Mouse (Mus musculus) kidney, postnatal 0 days (tissue): ENCODE data around the gene Trim80. TPM values are rescaled to one million over a fixed set of nuclear protein-coding genes. Genes with fewer than 3 reads are reported as not detected.
"Not testable (repeated sequence)": the region's sequence is repeated elsewhere in the genome, so short reads cannot be mapped to it uniquely, and the experiment has no call there.

Experiments used
- ATAC-seq: fragments of 200-750 bp; cut with Nextera tagmentation; replicated peaks from 2 replicates; pipeline ENCODE4 v1.8.0; 2017; ENCODE audit warnings: low read depth, moderate number of reproducible peaks, moderate TSS enrichment, moderate library complexity; ENCODE audit not compliant: low FRiP score
- DNase-seq: peaks from one replicate; pipeline ENCODE4 v3.0.0-alpha.2; 2016; ENCODE audit warnings: low spot score
- H3K27ac ChIP-seq: fragments of 300-500 bp; sonication (generic); 2 replicates; pipeline ENCODE4 v1.5.1; 2014; ENCODE audit warnings: mild to moderate bottlenecking
- H3K27me3 ChIP-seq: fragments of 300-500 bp; sonication (generic); 2 replicates; pipeline ENCODE4 v1.6.1; 2014; ENCODE audit warnings: low read length, mixed read lengths; ENCODE audit not compliant: insufficient read depth
- H3K36me3 ChIP-seq: fragments of 300-500 bp; sonication (generic); 2 replicates; pipeline ENCODE4 v1.6.1; 2014; ENCODE audit warnings: low read length, mixed read lengths; ENCODE audit not compliant: insufficient read depth
- H3K4me1 ChIP-seq: fragments of 300-500 bp; sonication (generic); replicated peaks from 2 replicates; pipeline ENCODE4 v1.6.1; 2014; ENCODE audit warnings: antibody characterized with exemption, low read length, mixed read lengths; ENCODE audit not compliant: insufficient read depth
- H3K4me2 ChIP-seq: fragments of 300-500 bp; sonication (generic); 2 replicates; pipeline ENCODE4 v1.6.1; 2014; ENCODE audit warnings: mild to moderate bottlenecking, low read length, moderate library complexity, mixed read lengths
- H3K4me3 ChIP-seq: fragments of 300-500 bp; sonication (generic); replicated peaks from 2 replicates; pipeline ENCODE4 v1.5.1; 2014; ENCODE audit warnings: low read depth, low read length
- H3K9ac ChIP-seq: fragments of 300-500 bp; sonication (generic); 2 replicates; pipeline ENCODE4 v1.6.1; 2014; ENCODE audit warnings: low read depth, low read length
- H3K9me3 ChIP-seq: fragments of 300-500 bp; sonication (generic); replicated peaks from 2 replicates; pipeline ENCODE4 v1.6.1; 2016; ENCODE audit warnings: low read length, inconsistent platforms, mixed read lengths
- CTCF ChIP-seq: IDR thresholded peaks from 2 replicates; pipeline ENCODE4 v1.5.1; 2016; ENCODE audit warnings: antibody characterized with exemption, low read depth, mild to moderate bottlenecking, moderate library complexity
- WGBS: fragments of 180-500 bp; shearing (Covaris S2); extraction: QIAGEN DNeasy Blood & Tissue Kit; methylation state at CpG from one replicate; pipeline ENCODE4 v1.1.7; 2014; 5-methylcytosine and 5-hydroxymethylcytosine counted together
- microRNA-seq: library from miRNA; unstranded; fragments of <30 nt; microRNA quantifications from one replicate; pipeline ENCODE4, GENCODE M21; 2016
- polyA plus RNA-seq: library from polyadenylated mRNA; unstranded; fragments of >200 nt; fragmentation: Nextera tagmentation; extraction: Ambion mirVana; gene quantifications from 2 replicates; pipeline ENCODE4 v1.2.1, GENCODE M21; 2015

The Trim80 gene
- polyA plus RNA-seq, 1 experiment from 2014 or later = 0.49 TPM

- DNase-seq (no peak), ATAC-seq (no peak)
- WGBS = 30% methylated on average over 6 of the region's 6 CpGs
- Histone ChIP-seq H3K4me3 (peak overlapping the region; percentile 60; the same call in 1 of the 2 replicates), H3K4me1 (peaks cover 7% of the 10 kb centered on the region; the same call in 1 of the 2 replicates), H3K9ac (peak overlapping the region; percentile 56; the same call in 1 of the 2 replicates), H3K27me3 (no peaks in the 10 kb centered on the region), H3K27ac (no peak overlapping the region), H3K4me2 (peak overlapping the region; percentile 64), H3K36me3 (0 out of 2 replicates have a peak, but pooled peaks cover 8% of the 10 kb centered on the region), H3K9me3 (no peaks in the 10 kb centered on the region)
- TF ChIP-seq CTCF = no peak
These were observed 52.0 kb downstream of the Trim80 start for GRCm38 (mm10) chr11:115492387-115492786.

GRCm38 (mm10) chr11:115496559-115496958 lies 56.2 kb downstream of the Trim80 start:
- not testable (repeated sequence) for DNase-seq, H3K4me3 ChIP-seq, H3K4me1 ChIP-seq, H3K9me3 ChIP-seq, H3K9ac ChIP-seq, ATAC-seq, H3K4me2 ChIP-seq, H3K27ac ChIP-seq, H3K27me3 ChIP-seq
- WGBS = 91% methylated on average over 9 of the region's 9 CpGs
- H3K36me3 ChIP-seq = peaks cover 30% of the 10 kb centered on the region

Small RNAs within 50 kb of the gene (microRNA-seq; reads per million reads assigned to microRNA genes)
- not detected for gene Mir3968

Other genes with a start within 250 kb of the Trim80 start
- not detected in 2 replicates for gene Grin2c, start 173.3 kb upstream of the Trim80 start, polyA plus RNA-seq
- gene Fdxr, start 163.5 kb upstream of the Trim80 start, polyA plus RNA-seq = 10.0 and 12.2 TPM in 2 replicates
- 0.92 and 1.1 TPM in 2 replicates for gene Fads6, start 142.9 kb upstream of the Trim80 start, polyA plus RNA-seq
- not detected in 2 replicates for gene Otop2, start 133.4 kb upstream of the Trim80 start, polyA plus RNA-seq
- 0.05 TPM in 1 of 2 replicates, not detected in the other for gene Ush1g, start 118.5 kb upstream of the Trim80 start, polyA plus RNA-seq
- gene Otop3, start 105.8 kb upstream of the Trim80 start, polyA plus RNA-seq = not detected in 2 replicates
- gene Hid1, start 72.8 kb upstream of the Trim80 start, polyA plus RNA-seq = 4.5 and 5.4 TPM in 2 replicates
- gene Cdr2l, start 58.6 kb upstream of the Trim80 start, polyA plus RNA-seq = 7.6 and 7.8 TPM in 2 replicates
- 225 and 232 TPM in 2 replicates for gene Mrpl58, start 36.8 kb upstream of the Trim80 start, polyA plus RNA-seq
- 1,541 and 1,578 TPM in 2 replicates for gene Atp5h, start 20.6 kb upstream of the Trim80 start, polyA plus RNA-seq
- 19.8 and 22.2 TPM in 2 replicates for gene Kctd2, start 20.4 kb upstream of the Trim80 start, polyA plus RNA-seq
- gene Slc16a5, start 21.9 kb downstream of the Trim80 start, polyA plus RNA-seq = 47.7 and 51.1 TPM in 2 replicates
- gene Armc7, start 35.1 kb downstream of the Trim80 start, polyA plus RNA-seq = 6.9 and 8.3 TPM in 2 replicates
- 90.6 and 94.3 TPM in 2 replicates for gene Nt5c, start 51.3 kb downstream of the Trim80 start, polyA plus RNA-seq
- 251 and 271 TPM in 2 replicates for gene Jpt1, start 73.8 kb downstream of the Trim80 start, polyA plus RNA-seq
- gene Sumo2, start 95.7 kb downstream of the Trim80 start, polyA plus RNA-seq = 1,008 and 1,013 TPM in 2 replicates
- 74.6 and 94.9 TPM in 2 replicates for gene Nup85, start 123.9 kb downstream of the Trim80 start, polyA plus RNA-seq
- gene Mrps7, start 163.4 kb downstream of the Trim80 start, polyA plus RNA-seq = 92.9 and 93.7 TPM in 2 replicates
- gene Gga3, start 163.5 kb downstream of the Trim80 start, polyA plus RNA-seq = 10.8 and 11.1 TPM in 2 replicates
- gene Mif4gd, start 172.4 kb downstream of the Trim80 start, polyA plus RNA-seq = 57.3 and 61.6 TPM in 2 replicates
- 49.7 and 57.9 TPM in 2 replicates for gene Slc25a19, start 187.8 kb downstream of the Trim80 start, polyA plus RNA-seq